In the genomic region with DNA sequence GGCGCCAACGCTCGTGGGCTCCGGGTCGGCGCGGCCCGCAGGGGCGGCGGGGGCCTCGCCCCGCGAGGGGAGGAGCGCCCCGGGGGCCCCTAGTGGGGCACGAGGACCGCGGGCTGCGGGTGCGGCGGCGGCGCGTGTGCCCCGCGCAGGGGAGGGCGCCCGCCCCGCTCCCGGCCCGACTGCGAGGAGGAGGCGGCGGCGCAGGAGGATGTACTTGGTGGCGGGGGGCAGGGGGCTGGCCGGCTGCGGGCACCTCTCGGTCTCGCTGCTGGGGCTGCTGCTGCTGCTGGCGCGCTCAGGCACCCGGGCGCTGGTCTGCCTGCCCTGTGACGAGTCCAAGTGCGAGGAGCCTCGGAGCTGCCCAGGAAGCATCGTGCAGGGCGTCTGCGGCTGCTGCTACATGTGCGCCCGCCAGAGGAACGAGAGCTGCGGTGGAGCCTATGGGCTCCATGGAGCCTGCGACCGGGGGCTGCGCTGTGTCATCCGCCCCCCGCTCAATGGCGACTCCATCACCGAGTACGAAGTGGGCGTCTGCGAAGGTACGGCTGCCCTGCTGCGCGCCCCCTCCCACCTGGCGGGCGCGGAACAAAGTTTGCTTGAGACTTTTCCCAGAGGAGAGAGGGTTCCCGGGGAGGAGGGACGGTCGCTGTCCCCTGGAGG, we compare ENCODE assay signal across 7 mouse cellular contexts. TPM values are rescaled to one million over a fixed set of nuclear protein-coding genes. Genes with fewer than 3 reads are reported as not detected.
DNase-seq lines count a peak whose midpoint lies in the region; ATAC-seq and TF ChIP-seq lines count a peak whose summit lies in the region.

No protein-coding gene starts in this region.

- peak overlapping the region; percentile 94 for H3K4me2 ChIP-seq in forebrain, postnatal 0 days (ENCODE audit: low read depth)
- peak overlapping the region; percentile 72 for H3K4me2 ChIP-seq in hindbrain, embryonic 15.5 days

- under 1% methylated on average over 64 of the region's 73 CpGs for WGBS in forebrain, postnatal 0 days
- under 1% methylated on average over 60 of the region's 73 CpGs for WGBS in hindbrain, embryonic 15.5 days
- WGBS in limb, embryonic 10.5 days: under 1% methylated on average over 48 of the region's 73 CpGs

- no peaks in the 10 kb centered on the region for H3K36me3 ChIP-seq in forebrain, postnatal 0 days (ENCODE audit: insufficient read depth)
- H3K36me3 ChIP-seq in hindbrain, embryonic 15.5 days: no peaks in the 10 kb centered on the region
- H3K36me3 ChIP-seq in limb, embryonic 10.5 days: no peaks in the 10 kb centered on the region

- no peaks in the 10 kb centered on the region for H3K9me3 ChIP-seq in forebrain, postnatal 0 days (ENCODE audit: low read length)
- H3K9me3 ChIP-seq in hindbrain, embryonic 15.5 days: no peaks in the 10 kb centered on the region
- H3K9me3 ChIP-seq in limb, embryonic 10.5 days (replicated peaks): no peaks in the 10 kb centered on the region

- peak overlapping the region; percentile 88 for H3K27ac ChIP-seq in forebrain, postnatal 0 days (ENCODE audit: low read depth, low read length)
- peak overlapping the region; percentile 93 for H3K27ac ChIP-seq in hindbrain, embryonic 15.5 days (replicated peaks)
- peak overlapping the region; percentile 95 for H3K27ac ChIP-seq in limb, embryonic 10.5 days

- peak; percentile 68 for ATAC-seq in forebrain, postnatal 0 days
- ATAC-seq in hindbrain, embryonic 15.5 days (ENCODE audit: low FRiP score, low read depth): peak; percentile 66

- H3K4me3 ChIP-seq in forebrain, postnatal 0 days (ENCODE audit: low read depth, low read length): peak overlapping the region; percentile 79
- H3K4me3 ChIP-seq in hindbrain, embryonic 15.5 days: peak overlapping the region; percentile 97
- H3K4me3 ChIP-seq in limb, embryonic 10.5 days: peak overlapping the region; percentile 88

- peak; percentile 40; the same call in 1 of the 2 replicates for TF ChIP-seq CTCF in forebrain, postnatal 0 days (IDR thresholded peaks at IDR 0.05; ENCODE audit: low read depth)

- peak overlapping the region; percentile 67 for H3K9ac ChIP-seq in forebrain, postnatal 0 days
- H3K9ac ChIP-seq in hindbrain, embryonic 15.5 days: peak overlapping the region; percentile 90

- DNase-seq in T-cell, adult 2 months (ENCODE audit: low spot score): peak; percentile 60
- DNase-seq in cerebellum, adult 18-20 months: peak; percentile 45 to 66
- DNase-seq in forebrain, postnatal 0 days: peak; percentile 59
- peak; percentile 73 for DNase-seq in limb, embryonic 10.5 days (ENCODE audit: low spot score)
- peak; percentile 62 for DNase-seq in mesoderm, embryonic 11.5 days (ENCODE audit: low read depth, low spot score)
- DNase-seq in right cerebral cortex, postnatal 4 days: peak; percentile 55

- peaks cover 8% of the 10 kb centered on the region; the same call in 1 of the 2 replicates for H3K4me1 ChIP-seq in forebrain, postnatal 0 days (ENCODE audit: insufficient read depth)
- H3K4me1 ChIP-seq in hindbrain, embryonic 15.5 days (replicated peaks): peaks cover 50% of the 10 kb centered on the region
- peaks cover 33% of the 10 kb centered on the region for H3K4me1 ChIP-seq in limb, embryonic 10.5 days

- H3K27me3 ChIP-seq in forebrain, postnatal 0 days (ENCODE audit: insufficient read depth, low read length): no peaks in the 10 kb centered on the region
- no peaks in the 10 kb centered on the region for H3K27me3 ChIP-seq in hindbrain, embryonic 15.5 days
- H3K27me3 ChIP-seq in limb, embryonic 10.5 days (ENCODE audit: low read depth, poor library complexity, severe bottlenecking): peaks cover 22% of the 10 kb centered on the region

RNA-seq across cellular contexts. Expression of a gene that starts 0.6 kb away (rescaled TPM):
- 55.9 and 88.9 TPM in 2 replicates for total RNA-seq in forebrain, postnatal 0 days (2014; rRNA removed)
- 7.1 and 14.1 TPM in 2 replicates for polyA plus RNA-seq in forebrain, postnatal 0 days (2015; fragmentation: Nextera tagmentation; extraction: Ambion mirVana)
- 15.5 and 16.7 TPM in 2 replicates for polyA plus RNA-seq in hindbrain, embryonic 15.5 days (2015; fragmentation: Nextera tagmentation; extraction: Ambion mirVana)
- 1.8 and 2.2 TPM in 2 replicates for polyA plus RNA-seq in limb, embryonic 10.5 days (2016; fragmentation: Nextera tagmentation; extraction: Ambion mirVana)

Comparison
In these comparisons a context has a peak if more than half of its experiments do, and no peak if none do; other contexts are left out.
1. Peak in every context shown above with its lines: DNase-seq, ATAC-seq, H3K4me3 ChIP-seq and H3K27ac ChIP-seq.